Mouse (Mus musculus) spleen, adult 2 months (tissue): ENCODE data around the gene Nrl.

Experiments
- CTCF ChIP-seq: fragments of 200-500 bp; IDR thresholded peaks from 2 replicates; pipeline ENCODE4 v1.5.1; 2011; ENCODE audit warnings: mild to moderate bottlenecking, inconsistent platforms; ENCODE audit not compliant: insufficient read depth, insufficient read length, insufficient replicate concordance; ENCODE audit errors: extremely low read depth
- POLR2A ChIP-seq: fragments of 200-500 bp; IDR thresholded peaks from 2 replicates; pipeline ENCODE4 v1.6.1; 2011; ENCODE audit warnings: low read depth, low read length, inconsistent platforms

GRCm38 (mm10) chr14:55540787-55541321, 16.1 kb upstream of the Nrl start:
- TF ChIP-seq CTCF = no peak
- TF ChIP-seq POLR2A = no peak
